Mouse (Mus musculus) 3T3-L1 (cell line): ENCODE results near the gene Ly6c1.
A peak's percentile ranks its signal among the peaks of the same experiment; 100 is the strongest.
"Not testable (repeated sequence)": the region's sequence is repeated elsewhere in the genome, so short reads cannot be mapped to it uniquely, and the experiment has no call there.

Experiments
- DNase-seq: peaks from one replicate; pipeline ENCODE4 v3.0.0-alpha.2; 2015; ENCODE audit warnings: low read depth, low spot score

Gene Ly6c1

DNA sequence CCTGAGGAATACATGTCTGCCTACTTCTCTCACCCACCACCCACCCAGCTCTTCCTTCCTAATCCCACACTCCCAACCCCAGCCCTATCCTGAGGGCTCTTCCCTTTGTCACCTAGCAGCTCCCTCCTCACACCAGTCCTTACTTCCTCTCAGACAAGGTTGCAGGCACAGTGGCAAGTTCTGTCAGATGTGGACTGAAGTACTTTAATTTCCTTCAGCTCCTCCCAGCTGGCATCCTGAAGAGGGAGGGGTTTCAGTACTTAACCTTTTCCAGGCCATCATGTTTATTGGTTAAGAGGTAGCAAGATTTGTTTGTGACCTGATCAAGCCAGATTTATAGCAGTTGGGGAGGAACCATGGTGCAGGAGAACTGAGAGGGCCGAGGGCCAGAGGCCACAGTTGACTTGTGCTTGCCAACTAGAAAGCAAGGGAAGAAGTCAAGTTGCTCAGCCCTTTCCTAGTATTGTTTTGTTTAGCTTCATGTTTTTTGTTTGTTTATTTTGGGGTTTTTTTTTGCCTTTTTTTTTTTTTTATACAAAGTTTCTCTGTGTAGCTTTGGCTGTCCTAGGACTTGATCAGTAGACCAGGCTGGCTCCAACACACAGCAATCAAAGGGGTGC lies at the start of gene Ly6c1:
TSS of gene Ly6c1 (minus strand) at position 189 of the 620 bp plus-strand sequence.
- DNase-seq: not testable (repeated sequence)

DNA sequence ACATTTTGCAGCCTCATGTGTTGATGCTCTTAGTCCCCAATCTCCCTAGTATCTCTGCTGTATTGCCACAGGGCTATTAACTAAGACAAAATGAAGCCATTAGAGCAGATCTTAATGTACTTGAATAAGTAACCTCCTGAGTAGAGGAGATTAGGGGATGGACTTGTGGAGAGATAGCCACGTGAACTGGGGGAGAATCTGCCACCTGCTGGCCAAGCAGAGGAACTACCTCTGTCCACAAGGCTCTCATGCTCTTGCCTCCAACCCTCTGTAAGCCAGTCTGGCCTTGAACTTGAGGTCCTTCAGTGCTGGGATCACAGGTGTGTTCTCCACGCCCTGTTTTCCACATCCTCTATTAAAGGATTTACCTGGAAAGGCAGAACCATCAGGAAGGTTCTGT lies 39.4 kb upstream of the Ly6c1 start:
- DNase-seq: peak; percentile 14

DNA sequence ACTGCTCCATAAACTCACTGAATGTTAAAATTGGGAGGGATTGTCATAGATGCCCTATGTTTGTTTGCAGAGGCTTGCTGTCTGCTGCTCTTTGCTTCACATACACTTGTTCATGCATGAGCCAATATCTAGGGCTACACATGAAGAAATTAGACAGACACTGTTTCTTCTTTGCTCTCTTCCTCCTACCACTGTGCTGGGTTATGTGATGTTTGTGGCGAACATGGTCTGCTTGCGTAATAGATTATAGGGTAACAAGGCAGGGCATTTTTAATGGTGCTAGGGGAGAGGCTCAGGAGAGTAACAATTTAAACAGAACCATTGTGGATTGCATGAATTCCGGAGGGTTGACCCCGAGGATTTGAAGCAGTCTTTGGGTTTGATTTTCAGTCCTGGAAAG lies 21.3 kb upstream of the Ly6c1 start:
- DNase-seq: no peak

DNA sequence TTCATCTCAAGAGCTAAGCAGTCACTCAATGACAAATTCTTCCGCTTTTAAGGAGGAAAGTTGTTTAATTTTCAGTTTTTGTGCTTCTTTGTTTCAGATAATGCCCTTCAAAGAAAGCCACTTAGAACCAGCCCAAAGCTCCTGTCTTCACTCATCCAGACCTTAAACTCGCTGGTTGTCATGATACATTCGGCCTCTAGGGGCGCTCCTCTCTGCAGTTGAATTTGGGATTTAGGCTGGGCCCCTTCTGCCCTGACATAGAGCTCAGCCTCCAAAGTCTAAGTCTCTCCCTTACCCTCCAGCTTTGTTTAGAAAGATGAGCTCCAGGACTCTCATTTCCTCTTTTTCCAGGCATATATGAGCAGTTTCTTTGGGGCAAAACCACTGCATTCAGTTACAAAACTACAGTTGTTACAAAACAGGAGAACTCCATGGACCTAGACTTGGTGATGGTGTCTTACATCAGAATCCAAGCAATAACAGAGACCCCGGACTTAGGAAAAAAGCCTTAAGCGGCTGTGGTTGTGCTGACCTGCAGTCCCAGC lies 13.5 kb upstream of the Ly6c1 start:
- peak; percentile 76 for DNase-seq

DNA sequence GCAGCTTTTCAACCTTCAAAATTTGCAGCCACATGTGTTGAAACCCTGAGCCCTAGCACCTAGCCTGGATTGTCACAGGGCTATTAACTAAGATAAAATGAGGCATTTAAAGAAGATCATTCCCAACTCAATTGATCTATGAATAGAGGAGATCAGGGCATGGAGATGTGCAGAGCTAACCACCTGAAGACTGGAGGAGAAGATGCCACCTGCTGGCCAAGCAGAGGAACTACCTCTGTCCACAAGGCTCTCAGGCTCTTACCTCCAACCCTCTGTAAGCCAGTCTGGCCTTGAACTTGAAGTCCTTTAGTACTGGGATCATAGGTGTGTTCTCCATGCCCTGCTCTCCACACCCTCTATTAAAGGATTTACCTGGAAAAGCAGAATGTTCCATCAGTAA lies 11.9 kb upstream of the Ly6c1 start:
- DNase-seq: peak; percentile 64

DNA sequence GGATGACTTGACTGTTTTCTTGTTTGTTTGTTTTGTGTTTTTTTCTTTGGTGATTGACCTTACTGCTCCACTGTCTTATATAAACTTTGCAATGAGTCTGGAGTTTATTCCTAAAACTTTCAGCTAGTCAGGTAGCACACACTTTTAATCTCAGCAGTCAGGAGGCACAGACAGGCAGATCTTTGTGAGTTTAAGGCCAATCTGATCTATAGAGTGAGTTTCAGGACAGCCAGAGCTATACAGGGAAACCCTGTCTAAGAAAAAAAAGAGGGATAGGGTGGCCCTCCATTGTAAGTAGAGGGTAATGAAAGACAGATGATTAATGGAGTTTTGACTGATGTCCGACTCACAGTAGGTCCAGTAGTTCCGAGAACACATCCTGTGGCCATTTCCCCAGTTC lies 7.4 kb upstream of the Ly6c1 start:
- no peak for DNase-seq

DNA sequence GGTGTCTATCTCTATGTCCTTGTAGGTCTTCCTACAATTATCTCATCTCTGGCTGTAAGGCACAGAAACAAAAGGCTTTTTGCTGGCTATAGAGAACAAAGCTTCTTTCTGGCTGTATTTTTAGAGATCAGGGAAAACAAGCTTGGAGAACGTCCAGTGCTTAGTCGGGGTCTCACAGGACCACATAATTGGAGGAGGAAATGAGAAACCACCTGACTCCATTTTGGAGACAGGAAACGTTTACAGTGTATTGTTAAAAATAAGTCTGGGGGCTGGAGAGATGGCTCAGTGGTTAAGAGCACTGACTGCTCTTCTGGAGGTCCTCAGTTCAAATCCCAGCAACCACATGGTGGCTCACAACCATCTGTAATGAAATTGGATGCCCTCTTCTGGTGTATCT lies 6.8 kb upstream of the Ly6c1 start:
- DNase-seq: not testable (repeated sequence)

DNA sequence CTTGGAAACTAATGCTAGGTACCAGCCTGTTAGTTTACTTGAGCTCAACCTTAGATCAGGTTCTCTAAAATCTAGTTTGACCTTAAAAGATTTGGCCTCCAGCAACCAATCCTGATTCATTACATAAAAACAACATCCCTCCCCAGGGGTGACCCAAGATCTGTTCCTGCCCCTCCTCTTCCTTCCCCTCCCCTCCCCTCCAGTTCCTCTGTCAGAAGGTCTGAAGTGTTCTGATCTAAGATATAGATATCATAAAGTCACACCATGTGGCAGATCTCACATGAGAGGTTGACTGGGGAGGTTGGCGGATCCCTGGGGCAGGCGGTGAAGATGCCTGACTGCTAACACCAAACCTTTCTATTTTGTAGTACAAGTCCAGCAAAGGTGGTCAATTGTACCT lies 3.8 kb upstream of the Ly6c1 start:
- DNase-seq: not testable (repeated sequence)

DNA sequence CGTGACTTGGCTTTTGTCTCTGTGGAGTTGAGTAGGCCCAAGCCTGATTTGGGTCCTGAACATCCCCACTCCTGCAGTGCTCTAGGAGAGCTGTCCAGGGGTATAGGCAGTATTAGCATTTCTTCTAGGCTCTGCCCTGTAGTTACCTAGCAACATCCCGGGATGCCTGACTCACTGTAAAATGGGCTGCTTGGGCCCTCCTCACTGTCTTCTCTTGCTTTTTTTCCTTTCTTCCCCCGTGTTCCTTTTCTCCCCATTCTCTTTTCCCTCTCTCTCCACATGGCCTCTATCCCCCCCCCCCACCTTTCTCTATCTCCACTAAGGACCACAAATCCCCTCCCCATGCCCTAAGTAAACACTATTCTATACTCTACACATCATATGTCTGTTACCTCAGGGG lies 2.5 kb upstream of the Ly6c1 start:
- DNase-seq: peak; percentile 70

DNA sequence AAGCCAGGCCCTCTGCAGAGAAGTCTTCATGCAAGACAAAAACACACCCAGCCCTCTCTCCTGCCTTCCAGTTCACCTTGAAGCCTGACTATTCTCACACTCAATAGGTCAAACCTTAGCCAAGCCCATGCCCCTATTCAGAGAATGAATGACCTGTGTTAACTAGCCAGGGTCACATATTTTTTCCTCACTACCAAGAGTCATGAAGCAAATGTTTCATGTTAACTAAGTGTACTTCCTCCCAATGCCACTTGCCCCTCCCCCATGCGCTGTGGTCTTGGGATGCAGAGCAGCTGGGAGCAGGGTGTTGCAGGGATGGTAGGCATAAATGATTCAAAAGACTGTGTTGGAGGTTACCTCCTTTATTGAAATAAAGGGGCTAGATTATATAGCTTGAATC lies 2.0 kb upstream of the Ly6c1 start:
- DNase-seq: not testable (repeated sequence)

DNA sequence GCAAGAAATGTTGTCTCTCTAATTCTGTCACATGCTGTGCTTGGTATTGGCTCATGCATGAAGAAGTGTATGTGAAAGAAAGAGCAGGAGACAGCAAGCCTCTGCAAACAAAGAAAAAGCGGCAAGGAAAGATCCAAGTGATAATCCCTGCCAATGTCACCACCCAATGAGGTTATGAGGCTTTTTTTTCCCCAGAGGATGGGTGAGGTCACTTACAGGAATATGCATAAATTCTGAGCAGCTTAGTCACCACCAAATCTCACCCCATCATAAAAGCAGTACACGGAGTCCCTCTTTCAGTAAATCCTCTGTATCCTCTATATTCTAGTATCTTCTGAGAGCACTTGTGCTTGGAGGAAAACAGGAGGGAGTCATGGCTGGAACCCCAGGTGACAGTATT lies 1.2 kb upstream of the Ly6c1 start:
- DNase-seq: peak; percentile 85

DNA sequence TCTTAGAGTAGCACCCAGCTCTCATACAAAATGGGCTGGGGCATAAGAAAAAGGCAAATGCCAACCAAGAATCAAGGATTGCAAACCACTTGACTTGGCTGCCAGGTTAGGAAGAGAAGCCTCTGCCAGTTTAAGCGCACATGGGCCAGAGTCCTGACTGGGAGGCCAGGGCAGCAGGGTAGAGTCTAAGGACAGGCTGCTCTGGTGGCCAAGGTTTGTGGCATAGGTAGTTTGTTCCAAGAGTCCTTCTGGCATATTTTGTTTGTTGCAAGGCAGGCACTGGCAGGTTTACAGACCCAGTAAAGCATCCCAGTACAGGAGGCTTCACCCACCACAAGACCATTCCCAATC lies 685 bp downstream of the Ly6c1 start:
- DNase-seq: not testable (repeated sequence)

DNA sequence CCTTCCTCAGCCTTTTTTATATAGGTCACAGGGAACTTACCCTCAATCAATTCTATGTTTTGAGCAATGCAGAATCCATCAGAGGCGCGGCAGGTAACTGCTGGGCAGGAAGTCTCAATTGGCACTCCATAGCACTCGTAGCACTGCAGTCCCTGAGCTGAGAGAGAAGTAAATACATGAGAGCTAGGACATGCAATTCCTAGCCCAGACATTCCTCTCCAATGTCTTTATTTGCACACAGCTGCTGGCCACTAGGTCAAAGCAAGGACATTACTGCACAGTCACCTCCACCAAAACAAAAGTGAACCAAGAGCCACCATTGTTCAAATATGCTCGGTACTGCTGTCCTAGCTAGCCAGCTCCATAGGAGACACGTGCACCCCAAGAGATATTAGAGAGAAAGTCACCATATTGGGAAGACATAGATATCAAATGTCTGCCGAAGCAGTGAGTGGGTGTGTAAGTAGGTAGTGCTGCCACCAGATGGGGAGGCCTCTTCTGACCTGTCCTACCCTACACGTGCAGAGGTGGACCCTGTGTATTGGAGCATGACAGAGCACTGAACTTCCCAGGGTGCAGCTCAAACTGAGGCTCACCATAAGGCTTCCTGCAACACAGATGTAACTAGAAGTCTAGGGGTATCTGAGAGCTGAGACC lies 1.2 kb downstream of the Ly6c1 start:
- DNase-seq: not testable (repeated sequence)

DNA sequence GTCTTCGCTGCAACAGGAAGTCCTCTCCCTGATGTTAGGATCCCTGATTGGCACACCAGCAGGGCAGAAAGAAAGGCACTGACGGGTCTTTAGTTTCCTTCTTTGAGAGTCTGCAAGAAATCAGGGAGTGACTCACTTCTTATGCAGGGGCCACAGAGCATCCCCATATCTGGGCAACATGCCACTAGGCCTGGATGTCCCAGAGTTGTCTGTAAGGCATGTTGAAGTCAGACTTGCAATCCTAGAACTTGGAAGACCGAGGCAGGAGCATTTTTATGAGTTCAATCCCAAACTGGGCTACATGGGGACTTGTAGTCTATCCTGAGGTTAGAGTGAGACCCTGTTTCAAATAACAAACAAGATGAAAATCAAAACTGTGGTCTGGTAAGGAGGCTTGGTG lies 3.1 kb downstream of the Ly6c1 start:
- DNase-seq: peak; percentile 69

DNA sequence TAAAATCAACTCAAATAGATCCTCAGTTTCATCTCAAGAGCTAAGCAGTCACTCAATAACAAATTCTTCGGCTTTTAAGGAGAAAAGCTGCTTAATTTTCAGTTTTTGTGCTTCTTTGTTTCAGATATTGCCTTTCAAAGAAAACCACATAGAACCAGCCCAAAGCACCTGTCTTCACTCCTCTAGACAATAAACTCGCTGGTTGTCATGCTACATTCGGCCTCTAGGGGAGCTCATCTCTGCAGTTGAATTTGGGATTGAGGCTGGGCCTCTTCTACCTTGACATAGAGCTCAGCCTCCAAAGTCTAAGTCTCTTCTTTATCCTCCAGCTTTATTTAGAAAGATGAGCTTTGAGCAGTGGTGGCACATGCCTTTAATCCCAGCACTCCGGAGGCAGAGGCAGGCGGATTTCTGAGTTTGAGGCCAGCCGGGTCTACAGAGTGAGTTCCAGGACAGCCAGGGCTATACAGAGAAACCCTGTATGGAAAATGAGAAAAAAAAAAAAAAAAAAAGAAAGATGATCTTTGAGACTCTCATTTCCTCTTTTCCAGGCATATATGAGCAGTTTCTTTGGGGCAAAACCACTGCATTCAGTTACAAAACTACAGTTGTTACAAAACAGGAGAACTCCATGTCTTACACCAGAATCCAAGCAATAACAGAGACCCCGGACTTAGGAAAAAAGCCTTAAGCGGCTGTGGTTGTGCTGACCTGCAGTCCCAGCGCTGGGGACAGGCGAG lies 27.4 kb downstream of the Ly6c1 start:
- DNase-seq: not testable (repeated sequence)

DNA sequence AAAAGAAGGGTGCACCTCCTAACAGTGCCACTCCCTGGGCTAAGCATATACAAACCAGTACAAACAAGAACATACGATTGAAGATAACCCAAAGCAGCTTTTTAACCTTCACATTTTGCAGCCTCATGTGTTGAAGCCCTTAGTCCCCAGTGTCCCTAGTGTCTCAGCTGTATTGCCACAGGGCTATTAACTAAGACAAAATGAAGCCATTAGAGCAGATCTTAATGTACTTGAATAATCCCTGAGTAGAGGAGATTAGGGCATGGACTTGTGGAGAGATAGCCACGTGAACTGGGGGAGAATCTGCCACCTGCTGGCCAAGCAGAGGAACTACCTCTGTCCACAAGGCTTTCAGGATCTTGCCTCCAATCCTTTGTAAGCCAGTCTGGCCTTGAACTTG lies 29.2 kb downstream of the Ly6c1 start:
- peak; percentile 61 for DNase-seq
